Comparison of ENCODE assay signal across 19 mouse cellular contexts in the genomic region with DNA sequence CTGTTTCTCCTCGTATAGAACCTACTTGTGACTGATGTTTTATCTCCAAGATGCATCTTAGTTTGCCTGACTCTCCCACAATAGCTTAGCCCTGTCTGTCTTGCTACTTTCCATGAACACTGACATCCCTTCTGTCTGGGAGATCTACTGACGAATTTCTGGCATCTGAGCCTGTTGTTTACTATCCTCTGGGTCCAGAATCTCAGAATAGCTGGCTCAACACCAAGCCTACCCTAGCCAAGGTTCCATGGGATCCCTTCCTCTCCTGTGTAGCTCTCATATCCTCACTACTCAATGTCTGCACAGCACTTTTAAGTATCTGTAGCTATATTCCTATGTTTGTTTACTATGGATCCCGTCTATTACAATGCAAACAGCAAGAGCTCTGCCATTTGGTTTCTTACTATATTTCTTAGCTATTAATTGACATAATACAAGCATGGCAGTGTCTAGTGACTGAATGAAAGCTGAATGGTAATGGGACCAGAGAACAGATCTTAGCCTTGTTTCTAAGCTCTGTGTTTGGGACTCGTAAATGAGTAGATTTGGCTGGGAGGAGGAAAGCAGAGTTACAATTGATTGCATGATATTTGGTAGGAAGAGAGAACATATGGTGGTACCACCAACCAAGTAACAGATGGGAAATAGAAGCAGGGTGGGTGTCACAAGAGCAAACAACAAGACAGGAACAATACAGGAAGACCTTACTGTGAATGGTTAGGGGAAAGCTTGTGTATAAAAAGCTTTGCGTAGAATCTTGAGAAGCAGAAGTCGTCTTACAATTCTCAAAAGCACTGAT. TPM values are rescaled to one million over a fixed set of nuclear protein-coding genes. Genes with fewer than 3 reads are reported as not detected.
DNase-seq lines count a peak whose midpoint lies in the region; ATAC-seq and TF ChIP-seq lines count a peak whose summit lies in the region.
"Had no signal": no experiment of that assay in that cellular context is flagged by ENCODE, and none has a peak within 500 bp of the region (broad histone marks: within the 10 kb centered on the region; RNA-seq: fewer than 3 reads in every experiment).

No protein-coding gene starts in this region.

- no peak overlapping the region for H3K4me3 ChIP-seq in forebrain, embryonic 13.5 days
- no peak overlapping the region for H3K4me3 ChIP-seq in forebrain, embryonic 12.5 days (replicated peaks)
- H3K4me3 ChIP-seq in heart, embryonic 10.5 days = no peak overlapping the region
- no peak overlapping the region for H3K4me3 ChIP-seq in forebrain, postnatal 0 days (ENCODE audit: low read depth, low read length)
- H3K4me3 ChIP-seq: embryonic facial prominence, embryonic 10.5 days; heart, embryonic 13.5 days; left cerebral cortex, adult 2 months; limb, embryonic 12.5 days; liver, embryonic 15.5 days had no signal

- H3K36me3 ChIP-seq in forebrain, embryonic 13.5 days (ENCODE audit: poor library complexity, severe bottlenecking) = no peaks in the 10 kb centered on the region
- H3K36me3 ChIP-seq in forebrain, embryonic 12.5 days (replicated peaks) = no peaks in the 10 kb centered on the region
- H3K36me3 ChIP-seq in heart, embryonic 10.5 days = no peaks in the 10 kb centered on the region
- no peaks in the 10 kb centered on the region for H3K36me3 ChIP-seq in forebrain, postnatal 0 days (ENCODE audit: insufficient read depth)
- H3K36me3 ChIP-seq: embryonic facial prominence, embryonic 10.5 days; heart, embryonic 13.5 days; limb, embryonic 12.5 days; liver, embryonic 15.5 days had no signal

- TF ChIP-seq CTCF in forebrain, postnatal 0 days (IDR thresholded peaks at IDR 0.05; ENCODE audit: low read depth) = no peak

- peak; percentile 41 for DNase-seq in heart, adult 8-10 months (ENCODE audit: low spot score)
- DNase-seq in heart, embryonic 10.5 days (ENCODE audit: low spot score) = no peak
- peak; percentile 51 for DNase-seq in layer of hippocampus, adult 9-11 months
- no peak for DNase-seq in layer of hippocampus, postnatal 25 days (ENCODE audit: extremely low spot score in 1 of 2, low spot score in 1 of 2)
- DNase-seq in forebrain, postnatal 0 days = peak; percentile 17
- DNase-seq in thymus, postnatal 25 days = no peak
- DNase-seq: adrenal gland, adult 2 months; cerebellum, adult 11-12 months; right cerebral cortex, adult 18-20 months; thymus, adult 18-20 months had no signal

- H3K9me3 ChIP-seq in forebrain, embryonic 13.5 days (replicated peaks) = no peaks in the 10 kb centered on the region
- H3K9me3 ChIP-seq in forebrain, embryonic 12.5 days = no peaks in the 10 kb centered on the region
- no peaks in the 10 kb centered on the region for H3K9me3 ChIP-seq in heart, embryonic 10.5 days
- no peaks in the 10 kb centered on the region for H3K9me3 ChIP-seq in forebrain, postnatal 0 days (ENCODE audit: low read length)
- H3K9me3 ChIP-seq: embryonic facial prominence, embryonic 10.5 days; heart, embryonic 13.5 days; limb, embryonic 12.5 days; liver, embryonic 15.5 days had no signal

- no peaks in the 10 kb centered on the region for H3K27me3 ChIP-seq in forebrain, embryonic 13.5 days
- H3K27me3 ChIP-seq in forebrain, embryonic 12.5 days = no peaks in the 10 kb centered on the region
- no peaks in the 10 kb centered on the region for H3K27me3 ChIP-seq in heart, embryonic 10.5 days (ENCODE audit: insufficient read depth, poor library complexity, severe bottlenecking)
- no peaks in the 10 kb centered on the region for H3K27me3 ChIP-seq in forebrain, postnatal 0 days (ENCODE audit: insufficient read depth, low read length)
- H3K27me3 ChIP-seq: heart, embryonic 13.5 days; limb, embryonic 12.5 days; liver, embryonic 15.5 days had no signal

- H3K9ac ChIP-seq in forebrain, embryonic 13.5 days = no peak overlapping the region
- H3K9ac ChIP-seq in forebrain, embryonic 12.5 days = no peak overlapping the region
- H3K9ac ChIP-seq in forebrain, postnatal 0 days = no peak overlapping the region
- H3K9ac ChIP-seq: heart, embryonic 13.5 days; limb, embryonic 12.5 days; liver, embryonic 15.5 days had no signal

- peak overlapping the region; percentile 31; the same call in 1 of the 2 replicates for H3K27ac ChIP-seq in forebrain, embryonic 13.5 days
- no peak overlapping the region for H3K27ac ChIP-seq in forebrain, embryonic 12.5 days
- no peak overlapping the region for H3K27ac ChIP-seq in heart, embryonic 10.5 days
- H3K27ac ChIP-seq in forebrain, postnatal 0 days (ENCODE audit: low read depth, low read length) = no peak overlapping the region
- H3K27ac ChIP-seq: embryonic facial prominence, embryonic 10.5 days; heart, embryonic 13.5 days; left cerebral cortex, adult 2 months; limb, embryonic 12.5 days; liver, embryonic 15.5 days had no signal

- ATAC-seq in forebrain, embryonic 13.5 days = peak; percentile 67; the same call in 1 of the 2 replicates
- ATAC-seq in forebrain, embryonic 12.5 days (ENCODE audit: low FRiP score) = no peak
- peak; percentile 62 for ATAC-seq in forebrain, postnatal 0 days
- ATAC-seq: intestine, embryonic 16.5 days; lung, postnatal 0 days had no signal

- 76% methylated on average over 6 of the region's 6 CpGs for WGBS in forebrain, embryonic 13.5 days
- 85% methylated on average over 6 of the region's 6 CpGs for WGBS in forebrain, embryonic 12.5 days
- 88% methylated on average over 6 of the region's 6 CpGs for WGBS in heart, embryonic 10.5 days
- 53% methylated on average over 6 of the region's 6 CpGs for WGBS in forebrain, postnatal 0 days

- peaks cover 16% of the 10 kb centered on the region for H3K4me1 ChIP-seq in forebrain, embryonic 13.5 days
- H3K4me1 ChIP-seq in forebrain, embryonic 12.5 days = peaks cover 13% of the 10 kb centered on the region
- peaks cover 19% of the 10 kb centered on the region for H3K4me1 ChIP-seq in heart, embryonic 10.5 days
- H3K4me1 ChIP-seq in forebrain, postnatal 0 days (ENCODE audit: insufficient read depth) = 0 out of 2 replicates have a peak, but pooled peaks cover 11% of the 10 kb centered on the region

- H3K4me2 ChIP-seq in forebrain, embryonic 13.5 days = no peak overlapping the region
- no peak overlapping the region for H3K4me2 ChIP-seq in forebrain, embryonic 12.5 days
- no peak overlapping the region for H3K4me2 ChIP-seq in forebrain, postnatal 0 days (ENCODE audit: low read depth)
- H3K4me2 ChIP-seq: heart, embryonic 13.5 days; limb, embryonic 12.5 days; liver, embryonic 15.5 days had no signal

RNA-seq across cellular contexts. Expression of gene Nek7, which starts 51.3 kb away (rescaled TPM):
- 19.8 and 20.6 TPM in 2 replicates for polyA plus RNA-seq in forebrain, embryonic 13.5 days (2015; fragmentation: Nextera tagmentation; extraction: Ambion mirVana)
- polyA plus RNA-seq in forebrain, embryonic 12.5 days (2016; fragmentation: Nextera tagmentation; extraction: Ambion mirVana) = 25.8 and 27.4 TPM in 2 replicates
- 10 to 100 TPM; 76.3 to 80.2 (median 78.5) TPM for total RNA-seq in heart, adult 8-10 months (2022)
- polyA plus RNA-seq in heart, embryonic 10.5 days (2016; fragmentation: Nextera tagmentation; extraction: Ambion mirVana) = 35.5 and 40.6 TPM in 2 replicates
- 10 to 100 TPM; 30.9 to 32.4 TPM for total RNA-seq in layer of hippocampus, postnatal 25 days (2021)
- 10.9 and 15.4 TPM in 2 replicates for total RNA-seq in forebrain, postnatal 0 days (2014; rRNA removed)
- polyA plus RNA-seq in forebrain, postnatal 0 days (2015; fragmentation: Nextera tagmentation; extraction: Ambion mirVana) = 9.9 and 15.3 TPM in 2 replicates

Comparison
In these comparisons a context has a peak if more than half of its experiments do, and no peak if none do; other contexts are left out.
1. DNase-seq: peak in heart, adult 8-10 months (single experiment), layer of hippocampus, adult 9-11 months (single experiment) and forebrain, postnatal 0 days (single experiment); none in heart, embryonic 10.5 days (single experiment), layer of hippocampus, postnatal 25 days (0 of 2) and thymus, postnatal 25 days (single experiment).